Mouse (Mus musculus) lung, postnatal 14 days (tissue): ENCODE measurements at regions not wholly inside any gene's neighbourhood (a gene's known extent, or its start where the extent isn't known, plus 50 kb on each side); places are given as distances from the start of the nearest gene placed in this dataset.
"Not testable (repeated sequence)": the region's sequence is repeated elsewhere in the genome, so short reads cannot be mapped to it uniquely, and the experiment has no call there.

Experiments
- DNase-seq: peaks from one replicate; pipeline ENCODE4 v3.0.0; 2021

- DNase-seq = no peak
These were observed 113.7 kb upstream of the Cwc22 start for GRCm38 (mm10) chr2:78059801-78060416.

- no peak for DNase-seq
These were observed 112.8 kb upstream of the Cwc22 start for GRCm38 (mm10) chr2:78058988-78059387.

- no peak for DNase-seq
These were observed 107.7 kb upstream of the Cwc22 start for GRCm38 (mm10) chr2:78053910-78054309.

- DNase-seq = no peak
These were observed 104.4 kb upstream of the Cwc22 start for GRCm38 (mm10) chr2:78050542-78050941.

GRCm38 (mm10) chr2:78049248-78049874 lies 103.2 kb upstream of the Cwc22 start:
- DNase-seq = peak; percentile 80

- DNase-seq = peak; percentile 5
These were observed 102.5 kb upstream of the Cwc22 start for GRCm38 (mm10) chr2:78048706-78049055.

- no peak for DNase-seq
These were observed 102.0 kb upstream of the Cwc22 start for GRCm38 (mm10) chr2:78048030-78048705.

- DNase-seq = no peak
These were observed 81.1 kb upstream of the Cwc22 start for GRCm38 (mm10) chr2:78027319-78027718.

- DNase-seq = no peak
These were observed 80.6 kb upstream of the Cwc22 start for GRCm38 (mm10) chr2:78026808-78027207.

GRCm38 (mm10) chr2:78025651-78026435 lies 79.7 kb upstream of the Cwc22 start:
- DNase-seq = no peak

- no peak for DNase-seq
These were observed 78.9 kb upstream of the Cwc22 start for GRCm38 (mm10) chr2:78024981-78025565.

- no peak for DNase-seq
These were observed 77.9 kb upstream of the Cwc22 start for GRCm38 (mm10) chr2:78023916-78024685.

GRCm38 (mm10) chr2:78023416-78023815 lies 77.2 kb upstream of the Cwc22 start:
- DNase-seq = no peak

GRCm38 (mm10) chr2:78022756-78023155 lies 76.6 kb upstream of the Cwc22 start:
- DNase-seq = no peak

- peak; percentile 3 for DNase-seq
These were observed 75.7 kb upstream of the Cwc22 start for GRCm38 (mm10) chr2:78021905-78022304.

GRCm38 (mm10) chr2:78021356-78021900 lies 75.3 kb upstream of the Cwc22 start:
- no peak for DNase-seq

GRCm38 (mm10) chr2:78020516-78020915 lies 74.3 kb upstream of the Cwc22 start:
- DNase-seq = no peak

- no peak for DNase-seq
These were observed 73.7 kb upstream of the Cwc22 start for GRCm38 (mm10) chr2:78019916-78020315.

- DNase-seq = not testable (repeated sequence)
These were observed 66.3 kb upstream of the Cwc22 start for GRCm38 (mm10) chr2:78012441-78012840.

- no peak for DNase-seq
These were observed 65.6 kb upstream of the Cwc22 start for GRCm38 (mm10) chr2:78011821-78012220.

- no peak for DNase-seq
These were observed 65.1 kb upstream of the Cwc22 start for GRCm38 (mm10) chr2:78011051-78011800.
